Mouse (Mus musculus): ENCODE measurements around the gene Gm20777. TPM values are rescaled to one million over a fixed set of nuclear protein-coding genes. Genes with fewer than 3 reads are reported as not detected.
"Not testable (repeated sequence)": the region's sequence is repeated elsewhere in the genome, so short reads cannot be mapped to it uniquely, and the experiment has no call there.

Gene Gm20777
- not detected for polyA plus RNA-seq (2017; shearing (Covaris generic))

DNA sequence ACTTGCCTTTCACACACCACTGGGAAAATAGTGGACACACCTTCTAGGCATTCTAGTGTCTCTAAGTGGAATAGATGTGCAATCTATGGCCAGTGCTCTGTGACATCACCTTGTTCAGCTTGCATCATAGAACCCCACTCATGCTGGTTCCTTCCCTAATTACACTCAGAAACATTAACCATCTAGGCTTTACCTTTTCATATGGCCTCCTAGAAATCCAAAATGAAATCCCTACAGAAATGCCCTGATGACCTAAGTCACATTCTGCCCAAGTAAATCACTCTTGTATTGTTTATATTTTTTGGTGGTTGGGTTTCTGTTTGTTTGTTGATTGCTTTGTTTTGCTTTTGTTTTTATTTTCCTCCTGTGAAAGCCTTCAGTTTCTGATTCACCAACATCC is at the start of gene Gm20777:
Gm20777 (minus strand) TSS at position 101 of the 400 bp plus-strand sequence.
- not testable (repeated sequence) for ATAC-seq

- not testable (repeated sequence) for ATAC-seq
Observed at GRCm38 (mm10) chrY:10709551-10709950, 42.7 kb downstream of the Gm20777 start.

DNA sequence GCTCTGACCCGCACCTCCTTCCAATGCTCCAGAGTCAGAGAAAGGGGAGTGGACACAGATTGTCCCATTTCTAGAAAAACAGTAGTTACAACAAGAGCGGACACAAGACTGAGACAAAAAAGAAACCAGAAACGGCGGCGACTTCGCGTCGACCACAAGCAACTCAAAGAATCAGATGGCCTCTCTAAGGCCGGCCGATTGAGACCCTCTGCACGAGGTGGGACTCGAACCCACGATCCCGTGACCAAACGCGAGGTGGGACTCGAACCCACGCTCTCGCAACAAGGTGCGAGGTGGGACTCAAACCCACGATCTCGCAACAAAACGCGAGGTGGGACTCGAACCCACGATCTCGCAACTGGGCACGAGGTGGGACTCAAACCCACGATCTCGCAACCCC is 43.5 kb downstream of the Gm20777 start:
- ATAC-seq = not testable (repeated sequence)

DNA sequence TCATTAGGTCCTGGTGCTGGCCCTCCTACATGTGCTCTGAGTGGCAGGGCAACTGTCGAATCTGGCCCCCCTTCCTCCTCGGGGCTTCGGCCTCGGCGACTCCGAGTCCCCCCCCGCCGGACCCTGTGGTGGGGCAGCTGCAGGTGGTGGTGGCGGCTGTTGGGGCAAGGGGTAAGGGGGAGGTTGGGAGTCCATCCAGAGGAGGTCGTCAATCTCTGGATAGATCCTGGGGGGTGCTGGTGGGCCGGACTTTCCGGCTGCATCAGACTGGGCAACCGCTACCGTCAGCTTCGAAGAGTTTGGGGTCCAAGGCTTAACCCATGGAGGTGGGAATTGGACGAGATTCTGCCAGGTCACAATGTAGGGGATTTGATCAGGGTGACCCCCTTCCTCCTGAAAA is 44.0 kb downstream of the Gm20777 start:
- not testable (repeated sequence) for ATAC-seq

- not testable (repeated sequence) for ATAC-seq
Observed at GRCm38 (mm10) chrY:10706686-10707085, 45.6 kb downstream of the Gm20777 start.

Other genes starting within 250 kb of the Gm20777 start
- not detected for gene Gm20737, start 216.4 kb downstream of the Gm20777 start, polyA plus RNA-seq (2017; shearing (Covaris generic))
- gene Gm21775, start 199.0 kb downstream of the Gm20777 start, polyA plus RNA-seq (2017; shearing (Covaris generic)) = not detected
- gene Gm21900, start 136.1 kb downstream of the Gm20777 start, polyA plus RNA-seq (2017; shearing (Covaris generic)) = not detected